Mouse (Mus musculus) left cerebral cortex, adult 11 months (tissue): ENCODE measurements around the gene Poc1b.
"Not testable (repeated sequence)": the region's sequence is repeated elsewhere in the genome, so short reads cannot be mapped to it uniquely, and the experiment has no call there.

Experiments
- DNase-seq: peaks from one replicate; pipeline ENCODE4 v3.0.0; 2022; ENCODE audit warnings: low spot score

Gene Poc1b

GRCm38 (mm10) chr10:99196556-99196955 is 89.7 kb downstream of the Poc1b start:
- no peak for DNase-seq

GRCm38 (mm10) chr10:99197125-99197524 is 90.3 kb downstream of the Poc1b start:
- DNase-seq: no peak

- no peak for DNase-seq
Measured at GRCm38 (mm10) chr10:99197607-99198305, 90.9 kb downstream of the Poc1b start.

GRCm38 (mm10) chr10:99198946-99199345 is 92.1 kb downstream of the Poc1b start:
- DNase-seq: no peak

- DNase-seq: no peak
Measured at GRCm38 (mm10) chr10:99200944-99201343, 94.1 kb downstream of the Poc1b start.

- no peak for DNase-seq
Measured at GRCm38 (mm10) chr10:99201786-99202185, 95.0 kb downstream of the Poc1b start.

GRCm38 (mm10) chr10:99202363-99202762 is 95.5 kb downstream of the Poc1b start:
- no peak for DNase-seq

- no peak for DNase-seq
Measured at GRCm38 (mm10) chr10:99203163-99203562, 96.3 kb downstream of the Poc1b start.

GRCm38 (mm10) chr10:99203577-99204487 is 97.0 kb downstream of the Poc1b start:
- no peak for DNase-seq

- DNase-seq: no peak
Measured at GRCm38 (mm10) chr10:99204553-99204952, 97.7 kb downstream of the Poc1b start.

- DNase-seq: no peak
Measured at GRCm38 (mm10) chr10:99207121-99207520, 100.3 kb downstream of the Poc1b start.

GRCm38 (mm10) chr10:99209146-99209800 is 102.4 kb downstream of the Poc1b start:
- no peak for DNase-seq

- DNase-seq: no peak
Measured at GRCm38 (mm10) chr10:99211021-99211420, 104.2 kb downstream of the Poc1b start.

GRCm38 (mm10) chr10:99211503-99212265 is 104.8 kb downstream of the Poc1b start:
- DNase-seq: no peak

- no peak for DNase-seq
Measured at GRCm38 (mm10) chr10:99214421-99215299, 107.8 kb downstream of the Poc1b start.

- DNase-seq: not testable (repeated sequence)
Measured at GRCm38 (mm10) chr10:99216570-99216969, 109.7 kb downstream of the Poc1b start.

- DNase-seq: no peak
Measured at GRCm38 (mm10) chr10:99221540-99221939, 114.7 kb downstream of the Poc1b start.

- DNase-seq: no peak
Measured at GRCm38 (mm10) chr10:99222726-99223125, 115.9 kb downstream of the Poc1b start.

GRCm38 (mm10) chr10:99224218-99224617 is 117.4 kb downstream of the Poc1b start:
- no peak for DNase-seq

- no peak for DNase-seq
Measured at GRCm38 (mm10) chr10:99226782-99227181, 119.9 kb downstream of the Poc1b start.
